Mouse (Mus musculus): Measurements from ENCODE around the gene Plekhh3. TPM values are rescaled to one million over a fixed set of nuclear protein-coding genes. Genes with fewer than 3 reads are reported as not detected.

Plekhh3 gene
- polyA plus RNA-seq, 1 experiment = 67.6 TPM

DNA sequence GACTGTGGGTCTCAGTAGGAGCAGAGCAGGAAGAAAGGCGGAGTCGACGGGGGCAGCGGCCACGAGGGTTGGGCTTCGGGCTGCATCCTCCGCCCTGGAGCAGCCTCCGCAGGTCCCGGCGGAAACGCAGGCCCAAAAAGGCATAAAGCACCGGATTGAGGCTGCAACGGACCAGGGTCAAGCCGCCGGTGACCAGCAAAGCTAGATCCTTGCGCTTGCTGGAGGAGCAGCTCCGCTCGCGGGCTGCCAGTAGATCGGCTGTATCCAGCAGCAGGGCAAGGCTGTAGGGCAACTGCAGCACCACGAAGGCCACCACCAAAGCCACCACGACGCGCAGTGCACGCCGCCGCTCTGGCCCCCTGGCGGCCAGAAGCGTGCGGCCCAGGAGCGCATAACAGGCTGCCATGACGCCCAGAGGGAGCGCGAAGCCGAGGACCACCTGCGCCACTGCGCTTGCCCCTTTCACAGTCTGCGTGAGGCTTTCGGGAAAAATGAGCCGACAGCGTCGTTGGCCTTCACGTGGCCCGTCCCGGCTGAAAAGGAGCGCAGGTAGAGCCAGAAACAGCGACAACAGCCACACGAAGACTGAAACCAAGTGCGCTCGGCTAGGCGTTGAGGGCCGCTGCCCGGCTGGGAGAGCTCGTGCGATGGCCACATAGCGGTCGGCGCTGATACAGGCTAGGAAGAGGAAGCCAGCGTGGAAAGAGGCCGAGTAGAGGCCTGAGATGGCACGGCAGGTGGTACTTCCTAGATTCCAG is 2.7 kb upstream of the Plekhh3 start:
- Histone ChIP-seq H3K27ac (ENCODE audit: insufficient read depth, low read length) (peak overlapping the region; percentile 77), H3K4me1 (ENCODE audit: control insufficient read depth, insufficient read depth, low read length) (peaks cover 25% of the 10 kb centered on the region), H3K27me3 (ENCODE audit: control insufficient read depth, insufficient read depth, low read length) (no peaks in the 10 kb centered on the region), H3K4me3 (replicated peaks; ENCODE audit: insufficient read depth, low read depth, low read length) (peak overlapping the region; percentile 22)
- WGBS = 4% methylated on average over 61 of the region's 61 CpGs
- peak; percentile 76 to 80 for DNase-seq
- TF ChIP-seq POLR2A (IDR thresholded peaks at IDR 0.05; ENCODE audit: borderline replicate concordance, insufficient read depth, low read length) = no peak
- peak; percentile 63 for TF ChIP-seq CTCF (IDR thresholded peaks at IDR 0.05; ENCODE audit: borderline replicate concordance, insufficient read depth, low read depth, low read length)

DNA sequence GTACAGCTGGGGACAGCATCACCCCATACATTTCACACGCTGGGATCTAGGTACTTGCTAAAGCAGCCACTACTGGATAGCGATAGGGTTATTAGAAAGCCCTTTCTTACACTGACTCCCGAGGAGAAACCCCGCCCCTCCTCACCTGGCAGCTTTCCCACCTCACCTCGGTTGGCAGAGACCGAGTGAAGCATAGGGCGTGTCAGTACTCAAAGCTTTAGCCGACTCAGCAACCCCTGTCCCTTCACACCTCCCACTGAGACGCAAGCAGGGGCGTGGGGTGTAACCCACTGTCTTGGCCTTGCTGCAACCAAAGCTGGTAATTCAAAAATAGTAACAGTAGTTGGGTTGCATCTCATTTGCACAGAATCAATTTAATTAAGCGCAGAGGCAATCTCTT is 2.0 kb upstream of the Plekhh3 start:
- DNase-seq = peak; percentile 59 to 61
- Histone ChIP-seq H3K4me1 (ENCODE audit: control insufficient read depth, insufficient read depth, low read length) (peaks cover 27% of the 10 kb centered on the region), H3K4me3 (replicated peaks; ENCODE audit: insufficient read depth, low read depth, low read length) (peak overlapping the region; percentile 11), H3K27me3 (ENCODE audit: control insufficient read depth, insufficient read depth, low read length) (no peaks in the 10 kb centered on the region), H3K27ac (ENCODE audit: insufficient read depth, low read length) (no peak overlapping the region)
- no peak for TF ChIP-seq POLR2A (IDR thresholded peaks at IDR 0.05; ENCODE audit: borderline replicate concordance, insufficient read depth, low read length)
- TF ChIP-seq CTCF (IDR thresholded peaks at IDR 0.05; ENCODE audit: borderline replicate concordance, insufficient read depth, low read depth, low read length) = no peak
- 15% methylated on average over 11 of the region's 11 CpGs for WGBS

GRCm38 (mm10) chr11:101172434-101172815 is 1.3 kb upstream of the Plekhh3 start:
- 7% methylated on average over 5 of the region's 5 CpGs for WGBS
- DNase-seq = no peak
- peak overlapping the region; percentile 61 for H3K4me3 ChIP-seq (replicated peaks; ENCODE audit: insufficient read depth, low read depth, low read length)
- H3K27me3 ChIP-seq (ENCODE audit: control insufficient read depth, insufficient read depth, low read length) = no peaks in the 10 kb centered on the region
- H3K4me1 ChIP-seq (ENCODE audit: control insufficient read depth, insufficient read depth, low read length) = peaks cover 29% of the 10 kb centered on the region
- H3K27ac ChIP-seq (ENCODE audit: insufficient read depth, low read length) = peak overlapping the region; percentile 89
- no peak for TF ChIP-seq CTCF (IDR thresholded peaks at IDR 0.05; ENCODE audit: borderline replicate concordance, insufficient read depth, low read depth, low read length)
- TF ChIP-seq POLR2A (IDR thresholded peaks at IDR 0.05; ENCODE audit: borderline replicate concordance, insufficient read depth, low read length) = no peak

DNA sequence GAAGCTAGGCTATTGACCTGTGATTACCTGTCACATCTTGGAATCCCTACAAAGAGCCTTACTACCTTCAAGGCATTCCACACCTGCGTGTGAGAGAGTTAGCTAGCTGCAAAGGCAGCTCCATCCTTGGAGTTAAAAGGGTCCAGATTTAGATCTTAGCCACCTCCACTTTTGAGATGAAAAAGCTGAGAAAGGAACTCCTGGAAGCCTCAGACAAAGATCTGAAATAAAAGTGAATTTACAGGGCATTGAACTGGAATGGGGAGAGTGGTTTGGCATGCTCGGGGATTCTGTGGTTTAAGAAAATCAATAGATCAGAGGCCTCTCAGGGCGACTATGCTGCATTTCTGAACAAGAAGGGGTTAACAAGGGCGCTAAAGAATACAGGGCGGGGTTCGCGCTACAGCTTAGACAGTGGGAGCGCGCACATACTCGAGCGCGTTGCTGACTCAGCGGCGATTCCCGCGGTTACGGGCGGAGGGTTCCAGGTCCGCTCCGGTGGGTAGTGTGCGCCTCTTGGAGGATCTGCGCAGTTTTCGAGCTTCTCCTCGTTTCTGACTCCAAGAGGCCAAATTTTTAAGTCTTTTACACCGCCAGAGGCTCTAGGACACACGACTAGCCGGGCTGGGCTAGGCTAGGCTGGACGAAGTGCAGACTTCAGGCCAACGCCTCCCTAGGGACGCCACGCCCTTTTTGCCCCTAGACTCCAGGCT is 726 bp upstream of the Plekhh3 start:
- TF ChIP-seq POLR2A (IDR thresholded peaks at IDR 0.05; ENCODE audit: borderline replicate concordance, insufficient read depth, low read length) (peak; percentile 64), CTCF (IDR thresholded peaks at IDR 0.05; ENCODE audit: borderline replicate concordance, insufficient read depth, low read depth, low read length) (no peak)
- peaks cover 29% of the 10 kb centered on the region for H3K4me1 ChIP-seq (ENCODE audit: control insufficient read depth, insufficient read depth, low read length)
- H3K27ac ChIP-seq (ENCODE audit: insufficient read depth, low read length) = peak overlapping the region; percentile 89
- WGBS = under 1% methylated on average over 31 of the region's 31 CpGs
- H3K27me3 ChIP-seq (ENCODE audit: control insufficient read depth, insufficient read depth, low read length) = no peaks in the 10 kb centered on the region
- peak; percentile 84 to 86 for DNase-seq
- H3K4me3 ChIP-seq (replicated peaks; ENCODE audit: insufficient read depth, low read depth, low read length) = peak overlapping the region; percentile 61

DNA sequence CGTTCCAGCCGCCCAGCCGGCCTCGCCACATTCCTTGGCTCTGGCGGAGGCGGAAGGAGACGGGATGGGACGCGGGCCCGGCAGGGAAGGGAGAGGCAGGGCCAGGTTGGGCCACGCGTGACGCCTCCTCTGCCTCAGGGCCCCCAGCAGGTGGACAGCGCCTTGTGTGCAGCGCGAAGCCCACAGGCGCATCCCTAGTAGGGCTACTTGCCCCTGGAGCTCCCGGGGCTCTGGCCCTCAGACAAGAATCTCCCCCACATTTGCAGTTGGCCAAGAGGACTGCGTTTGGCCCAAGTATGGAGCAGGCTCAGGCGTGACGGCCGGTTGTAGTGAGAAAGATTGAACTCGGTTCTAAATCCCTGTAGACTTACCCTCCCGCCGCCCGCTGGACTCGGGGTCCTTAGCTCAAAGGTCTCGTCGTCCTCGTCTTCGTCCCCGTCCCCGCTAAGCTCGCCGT is 769 bp downstream of the Plekhh3 start, which contains the start of gene Cntnap1:
Gene Cntnap1 (plus strand): TSS at position 170 of the 457 bp plus-strand sequence.
- peak; percentile 78 to 79 for DNase-seq
- no peaks in the 10 kb centered on the region for H3K27me3 ChIP-seq (ENCODE audit: control insufficient read depth, insufficient read depth, low read length)
- H3K4me1 ChIP-seq (ENCODE audit: control insufficient read depth, insufficient read depth, low read length) = peaks cover 29% of the 10 kb centered on the region
- TF ChIP-seq CTCF (IDR thresholded peaks at IDR 0.05; ENCODE audit: borderline replicate concordance, insufficient read depth, low read depth, low read length) (no peak), POLR2A (IDR thresholded peaks at IDR 0.05; ENCODE audit: borderline replicate concordance, insufficient read depth, low read length) (no peak; the same call in 1 of the 2 replicates)
- WGBS = under 1% methylated on average over 35 of the region's 35 CpGs
- H3K27ac ChIP-seq (ENCODE audit: insufficient read depth, low read length) = peak within 1 kb of the TSS; percentile 93
- peak within 1 kb of the TSS; percentile 91 for H3K4me3 ChIP-seq (replicated peaks; ENCODE audit: insufficient read depth, low read depth, low read length)

GRCm38 (mm10) chr11:101169301-101170107 is 1.6 kb downstream of the Plekhh3 start:
- 6% methylated on average over 17 of the region's 17 CpGs for WGBS
- peak overlapping the region; percentile 93 for H3K27ac ChIP-seq (ENCODE audit: insufficient read depth, low read length)
- peaks cover 25% of the 10 kb centered on the region for H3K4me1 ChIP-seq (ENCODE audit: control insufficient read depth, insufficient read depth, low read length)
- no peaks in the 10 kb centered on the region for H3K27me3 ChIP-seq (ENCODE audit: control insufficient read depth, insufficient read depth, low read length)
- H3K4me3 ChIP-seq (replicated peaks; ENCODE audit: insufficient read depth, low read depth, low read length) = peak overlapping the region; percentile 91
- peak; percentile 60 to 72 for DNase-seq
- TF ChIP-seq CTCF (IDR thresholded peaks at IDR 0.05; ENCODE audit: borderline replicate concordance, insufficient read depth, low read depth, low read length) (no peak), POLR2A (IDR thresholded peaks at IDR 0.05; ENCODE audit: borderline replicate concordance, insufficient read depth, low read length) (no peak)

- Histone ChIP-seq H3K27ac (ENCODE audit: insufficient read depth, low read length) (no peak overlapping the region), H3K4me3 (replicated peaks; ENCODE audit: insufficient read depth, low read depth, low read length) (peak overlapping the region; percentile 46), H3K27me3 (ENCODE audit: control insufficient read depth, insufficient read depth, low read length) (no peaks in the 10 kb centered on the region), H3K4me1 (ENCODE audit: control insufficient read depth, insufficient read depth, low read length) (peaks cover 21% of the 10 kb centered on the region)
- WGBS = 41% methylated on average over 18 of the region's 18 CpGs
- peak in 1 of 2 experiments; percentile 26 for DNase-seq
- TF ChIP-seq CTCF (IDR thresholded peaks at IDR 0.05; ENCODE audit: borderline replicate concordance, insufficient read depth, low read depth, low read length) = no peak
- no peak for TF ChIP-seq POLR2A (IDR thresholded peaks at IDR 0.05; ENCODE audit: borderline replicate concordance, insufficient read depth, low read length)
Measured at GRCm38 (mm10) chr11:101168301-101168980, 2.7 kb downstream of the Plekhh3 start.
